Mouse (Mus musculus): Measurements from ENCODE around the gene Eif4e. TPM values are rescaled to one million over a fixed set of nuclear protein-coding genes. Genes with fewer than 3 reads are reported as not detected.

Gene Eif4e
- polyA plus RNA-seq, 1 experiment from 2014 or later: 284 TPM

DNA sequence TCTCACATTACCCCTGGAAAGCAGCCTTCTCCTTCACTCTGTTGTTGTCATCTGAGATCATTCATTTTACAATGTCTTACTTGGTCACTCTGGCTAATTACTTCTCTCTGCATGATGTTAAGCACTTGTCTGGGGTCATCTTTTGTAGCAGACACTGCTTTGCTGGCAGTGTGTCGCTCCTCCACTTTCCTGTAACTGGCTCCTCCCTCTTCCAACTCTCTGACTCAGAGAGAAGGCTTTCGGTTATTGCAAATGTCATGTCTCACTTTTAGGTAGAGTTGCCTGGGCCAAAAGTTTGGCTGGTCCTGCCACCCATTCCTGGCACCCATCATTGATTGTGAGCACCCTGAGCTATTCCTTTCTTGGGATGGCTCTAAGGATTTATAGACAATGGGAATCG is 11.2 kb upstream of the Eif4e start:
- Histone ChIP-seq H3K4me3 (replicated peaks; ENCODE audit: low read length) (no peak overlapping the region), H3K36me3 (ENCODE audit: control insufficient read depth, insufficient read depth, low read length) (no peaks in the 10 kb centered on the region), H3K9ac (ENCODE audit: low read length) (no peak overlapping the region), H3K27me3 (ENCODE audit: control insufficient read depth, insufficient read depth, low read length) (no peaks in the 10 kb centered on the region), H3K9me3 (replicated peaks; ENCODE audit: control insufficient read depth, low read length) (no peaks in the 10 kb centered on the region), H3K27ac (ENCODE audit: low read length) (no peak overlapping the region), H3K4me2 (ENCODE audit: low read depth, low read length) (no peak overlapping the region), H3K4me1 (ENCODE audit: control insufficient read depth, insufficient read depth, low read length) (no peaks in the 10 kb centered on the region)
- 56% methylated on average over 3 of the region's 3 CpGs for WGBS
- ATAC-seq (ENCODE audit: insufficient read depth, low FRiP score): no peak

- no peak for ATAC-seq (ENCODE audit: insufficient read depth, low FRiP score)
- H3K36me3 ChIP-seq (ENCODE audit: control insufficient read depth, insufficient read depth, low read length): no peaks in the 10 kb centered on the region
- WGBS: 52% methylated on average over 10 of the region's 10 CpGs
- H3K27ac ChIP-seq (ENCODE audit: low read length): no peak overlapping the region
- H3K9ac ChIP-seq (ENCODE audit: low read length): no peak overlapping the region
- H3K4me2 ChIP-seq (ENCODE audit: low read depth, low read length): no peak overlapping the region
- no peaks in the 10 kb centered on the region for H3K4me1 ChIP-seq (ENCODE audit: control insufficient read depth, insufficient read depth, low read length)
- no peak overlapping the region for H3K4me3 ChIP-seq (replicated peaks; ENCODE audit: low read length)
- no peaks in the 10 kb centered on the region for H3K27me3 ChIP-seq (ENCODE audit: control insufficient read depth, insufficient read depth, low read length)
- no peaks in the 10 kb centered on the region for H3K9me3 ChIP-seq (replicated peaks; ENCODE audit: control insufficient read depth, low read length)
Measured at GRCm38 (mm10) chr3:138515656-138516370, 10.2 kb upstream of the Eif4e start.

DNA sequence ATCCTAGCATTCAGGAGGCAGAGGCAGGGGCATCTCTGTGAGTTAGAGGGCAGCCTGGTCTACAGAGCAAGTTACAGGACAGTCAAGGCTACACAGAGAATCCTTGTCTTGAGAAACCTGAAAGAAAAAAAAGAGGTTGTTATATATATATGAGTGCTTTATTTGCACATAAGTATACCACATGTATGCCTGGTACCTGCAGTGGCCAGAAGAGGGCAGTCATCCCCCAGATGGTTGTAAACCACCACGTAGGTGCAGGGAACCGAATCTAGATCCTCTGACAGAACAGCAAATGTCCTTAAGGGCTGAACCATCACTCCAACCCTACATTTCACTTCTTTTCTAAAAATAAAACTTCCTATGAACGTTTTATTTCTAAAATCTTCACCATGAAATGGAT is 8.1 kb upstream of the Eif4e start:
- 57% methylated on average over 3 of the region's 3 CpGs for WGBS
- Histone ChIP-seq H3K4me2 (ENCODE audit: low read depth, low read length) (no peak overlapping the region), H3K4me3 (replicated peaks; ENCODE audit: low read length) (no peak overlapping the region), H3K36me3 (ENCODE audit: control insufficient read depth, insufficient read depth, low read length) (no peaks in the 10 kb centered on the region), H3K9ac (ENCODE audit: low read length) (no peak overlapping the region), H3K4me1 (ENCODE audit: control insufficient read depth, insufficient read depth, low read length) (no peaks in the 10 kb centered on the region), H3K27me3 (ENCODE audit: control insufficient read depth, insufficient read depth, low read length) (no peaks in the 10 kb centered on the region), H3K9me3 (replicated peaks; ENCODE audit: control insufficient read depth, low read length) (no peaks in the 10 kb centered on the region), H3K27ac (ENCODE audit: low read length) (no peak overlapping the region)
- ATAC-seq (ENCODE audit: insufficient read depth, low FRiP score): no peak

DNA sequence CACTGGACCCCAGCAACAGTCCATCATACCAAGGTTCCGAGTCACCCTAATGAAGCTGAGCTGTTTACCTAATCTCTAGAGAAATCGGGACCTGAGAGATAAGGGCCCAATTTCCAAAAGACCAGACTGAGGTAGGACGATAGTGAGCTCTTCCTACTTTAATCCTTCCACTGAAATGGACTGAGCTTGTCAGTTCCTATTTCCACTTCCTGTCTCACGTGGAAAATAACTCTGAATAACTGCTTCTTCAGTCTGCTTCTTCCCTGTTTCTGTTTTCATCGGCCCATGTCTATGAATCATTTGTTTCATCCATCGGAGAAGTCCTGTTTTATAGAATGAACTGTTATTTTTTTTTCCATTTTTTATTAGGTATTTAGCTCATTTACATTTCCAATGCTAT is 6.8 kb upstream of the Eif4e start:
- ATAC-seq (ENCODE audit: insufficient read depth, low FRiP score): no peak
- Histone ChIP-seq H3K4me1 (ENCODE audit: control insufficient read depth, insufficient read depth, low read length) (no peaks in the 10 kb centered on the region), H3K9me3 (replicated peaks; ENCODE audit: control insufficient read depth, low read length) (no peaks in the 10 kb centered on the region), H3K4me3 (replicated peaks; ENCODE audit: low read length) (no peak overlapping the region), H3K36me3 (ENCODE audit: control insufficient read depth, insufficient read depth, low read length) (no peaks in the 10 kb centered on the region), H3K27me3 (ENCODE audit: control insufficient read depth, insufficient read depth, low read length) (no peaks in the 10 kb centered on the region), H3K9ac (ENCODE audit: low read length) (no peak overlapping the region), H3K4me2 (ENCODE audit: low read depth, low read length) (no peak overlapping the region), H3K27ac (ENCODE audit: low read length) (no peak overlapping the region)
- WGBS: 71% methylated on average over 6 of the region's 6 CpGs

GRCm38 (mm10) chr3:138523956-138524355 is 2.0 kb upstream of the Eif4e start:
- H3K27me3 ChIP-seq (ENCODE audit: control insufficient read depth, insufficient read depth, low read length): no peaks in the 10 kb centered on the region
- no peak overlapping the region for H3K4me3 ChIP-seq (replicated peaks; ENCODE audit: low read length)
- ATAC-seq (ENCODE audit: insufficient read depth, low FRiP score): no peak
- no peak overlapping the region for H3K27ac ChIP-seq (ENCODE audit: low read length)
- no peak overlapping the region for H3K4me2 ChIP-seq (ENCODE audit: low read depth, low read length)
- peaks cover 11% of the 10 kb centered on the region for H3K4me1 ChIP-seq (ENCODE audit: control insufficient read depth, insufficient read depth, low read length)
- no peak overlapping the region for H3K9ac ChIP-seq (ENCODE audit: low read length)
- H3K36me3 ChIP-seq (ENCODE audit: control insufficient read depth, insufficient read depth, low read length): no peaks in the 10 kb centered on the region
- no peaks in the 10 kb centered on the region for H3K9me3 ChIP-seq (replicated peaks; ENCODE audit: control insufficient read depth, low read length)
- 85% methylated on average over 4 of the region's 4 CpGs for WGBS

- no peak overlapping the region for H3K9ac ChIP-seq (ENCODE audit: low read length)
- peak overlapping the region; percentile 98; the same call in 1 of the 2 replicates for H3K27ac ChIP-seq (ENCODE audit: low read length)
- WGBS: 71% methylated on average over 8 of the region's 8 CpGs
- H3K9me3 ChIP-seq (replicated peaks; ENCODE audit: control insufficient read depth, low read length): no peaks in the 10 kb centered on the region
- H3K4me1 ChIP-seq (ENCODE audit: control insufficient read depth, insufficient read depth, low read length): peaks cover 20% of the 10 kb centered on the region
- peak overlapping the region; percentile 96 for H3K4me2 ChIP-seq (ENCODE audit: low read depth, low read length)
- H3K27me3 ChIP-seq (ENCODE audit: control insufficient read depth, insufficient read depth, low read length): no peaks in the 10 kb centered on the region
- no peak overlapping the region for H3K4me3 ChIP-seq (replicated peaks; ENCODE audit: low read length)
- no peak for ATAC-seq (ENCODE audit: insufficient read depth, low FRiP score)
- no peaks in the 10 kb centered on the region for H3K36me3 ChIP-seq (ENCODE audit: control insufficient read depth, insufficient read depth, low read length)
Measured at GRCm38 (mm10) chr3:138525494-138525893, 485 bp upstream of the Eif4e start.

DNA sequence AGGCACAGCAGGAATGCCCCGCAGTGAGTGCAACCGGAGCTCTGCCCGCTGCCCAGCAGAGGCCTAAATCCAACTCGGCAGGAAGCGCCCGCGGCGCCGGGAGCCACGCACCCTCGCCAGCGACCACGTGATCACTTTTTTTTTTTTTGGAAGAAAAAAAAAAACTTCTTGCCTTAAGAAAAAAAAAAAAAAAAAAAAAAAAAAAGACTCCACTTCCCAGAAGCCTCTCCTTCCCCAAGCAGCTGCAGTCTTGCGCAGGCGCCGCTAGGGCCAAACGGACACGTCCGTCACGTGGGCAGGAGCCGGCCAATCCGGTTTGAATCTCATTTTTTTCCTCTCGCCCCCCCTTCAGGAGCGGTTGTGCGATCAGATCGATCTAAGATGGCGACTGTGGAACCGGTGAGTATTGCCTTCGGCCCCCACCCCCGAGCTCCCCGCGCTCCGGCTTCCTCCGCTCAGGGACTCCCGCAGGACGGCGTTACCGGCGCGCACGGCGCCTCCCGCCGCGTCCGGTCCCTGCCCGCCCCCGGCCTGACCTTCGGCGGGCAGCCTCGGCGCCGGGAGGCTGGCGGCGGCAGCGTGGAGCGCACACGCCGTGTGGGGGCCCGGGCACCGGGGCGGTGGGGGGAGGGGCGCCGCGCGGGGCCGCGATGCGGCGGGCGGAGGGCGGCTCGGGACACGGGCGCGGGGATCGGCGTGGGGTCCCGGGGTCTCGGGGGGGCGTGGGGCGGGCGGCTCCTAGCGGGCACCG is 1.1 kb downstream of the Eif4e start:
- Histone ChIP-seq H3K4me2 (ENCODE audit: low read depth, low read length) (peak overlapping the region; percentile 96), H3K9me3 (replicated peaks; ENCODE audit: control insufficient read depth, low read length) (no peaks in the 10 kb centered on the region), H3K4me3 (replicated peaks; ENCODE audit: low read length) (peak overlapping the region; percentile 95), H3K27me3 (ENCODE audit: control insufficient read depth, insufficient read depth, low read length) (no peaks in the 10 kb centered on the region), H3K27ac (ENCODE audit: low read length) (peak overlapping the region; percentile 98), H3K36me3 (ENCODE audit: control insufficient read depth, insufficient read depth, low read length) (no peaks in the 10 kb centered on the region), H3K9ac (ENCODE audit: low read length) (peak overlapping the region; percentile 99), H3K4me1 (ENCODE audit: control insufficient read depth, insufficient read depth, low read length) (peaks cover 32% of the 10 kb centered on the region)
- peak; percentile 96 for ATAC-seq (ENCODE audit: insufficient read depth, low FRiP score)
- WGBS: under 1% methylated on average over 81 of the region's 85 CpGs

DNA sequence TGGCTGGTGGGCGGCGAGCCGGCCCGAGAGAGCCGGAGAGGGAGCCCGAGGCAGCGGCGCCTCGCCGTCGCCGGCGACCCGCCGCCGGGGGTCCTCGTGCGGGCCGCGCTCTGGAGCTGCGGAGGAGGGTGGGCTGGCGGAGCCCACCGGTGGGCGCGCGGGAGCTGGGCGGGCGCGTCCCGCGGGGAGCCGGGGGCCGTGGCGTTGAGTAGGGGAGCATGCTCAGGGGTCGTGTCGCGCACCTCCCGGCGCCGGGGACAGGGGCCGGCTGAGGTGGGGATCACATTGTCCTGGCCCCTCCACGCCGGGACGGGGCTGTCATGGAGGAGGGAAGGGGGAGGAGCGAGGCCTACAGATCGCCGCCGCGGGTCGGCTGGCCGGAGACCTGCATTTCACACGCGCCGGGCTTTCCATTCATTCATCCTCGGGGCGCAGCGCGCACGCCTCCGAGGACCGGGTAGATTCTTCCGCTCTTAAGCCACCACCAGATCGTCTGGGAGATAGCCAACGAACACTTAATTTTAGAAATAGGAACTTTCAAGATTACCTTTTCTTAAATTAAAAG is 1.8 kb downstream of the Eif4e start:
- H3K36me3 ChIP-seq (ENCODE audit: control insufficient read depth, insufficient read depth, low read length): no peaks in the 10 kb centered on the region
- peak overlapping the region; percentile 95 for H3K4me3 ChIP-seq (replicated peaks; ENCODE audit: low read length)
- ATAC-seq (ENCODE audit: insufficient read depth, low FRiP score): peak; percentile 60
- peak overlapping the region; percentile 99 for H3K9ac ChIP-seq (ENCODE audit: low read length)
- no peaks in the 10 kb centered on the region for H3K27me3 ChIP-seq (ENCODE audit: control insufficient read depth, insufficient read depth, low read length)
- under 1% methylated on average over 58 of the region's 64 CpGs for WGBS
- H3K27ac ChIP-seq (ENCODE audit: low read length): peak overlapping the region; percentile 90
- no peaks in the 10 kb centered on the region for H3K9me3 ChIP-seq (replicated peaks; ENCODE audit: control insufficient read depth, low read length)
- H3K4me2 ChIP-seq (ENCODE audit: low read depth, low read length): peak overlapping the region; percentile 63
- H3K4me1 ChIP-seq (ENCODE audit: control insufficient read depth, insufficient read depth, low read length): peaks cover 32% of the 10 kb centered on the region

- Histone ChIP-seq H3K36me3 (ENCODE audit: control insufficient read depth, insufficient read depth, low read length) (no peaks in the 10 kb centered on the region), H3K9ac (ENCODE audit: low read length) (peak overlapping the region; percentile 99), H3K4me3 (replicated peaks; ENCODE audit: low read length) (peak overlapping the region; percentile 95), H3K9me3 (replicated peaks; ENCODE audit: control insufficient read depth, low read length) (no peaks in the 10 kb centered on the region), H3K27me3 (ENCODE audit: control insufficient read depth, insufficient read depth, low read length) (no peaks in the 10 kb centered on the region), H3K4me1 (ENCODE audit: control insufficient read depth, insufficient read depth, low read length) (peaks cover 32% of the 10 kb centered on the region), H3K4me2 (ENCODE audit: low read depth, low read length) (peak overlapping the region; percentile 63), H3K27ac (ENCODE audit: low read length) (no peak overlapping the region)
- 2% methylated on average over 16 of the region's 16 CpGs for WGBS
- ATAC-seq (ENCODE audit: insufficient read depth, low FRiP score): no peak
Measured at GRCm38 (mm10) chr3:138528265-138528664, 2.3 kb downstream of the Eif4e start.

Data from stomach, embryonic 16.5 days (tissue).